Comparison of ENCODE assay signal across 8 mouse cellular contexts in the genomic region with DNA sequence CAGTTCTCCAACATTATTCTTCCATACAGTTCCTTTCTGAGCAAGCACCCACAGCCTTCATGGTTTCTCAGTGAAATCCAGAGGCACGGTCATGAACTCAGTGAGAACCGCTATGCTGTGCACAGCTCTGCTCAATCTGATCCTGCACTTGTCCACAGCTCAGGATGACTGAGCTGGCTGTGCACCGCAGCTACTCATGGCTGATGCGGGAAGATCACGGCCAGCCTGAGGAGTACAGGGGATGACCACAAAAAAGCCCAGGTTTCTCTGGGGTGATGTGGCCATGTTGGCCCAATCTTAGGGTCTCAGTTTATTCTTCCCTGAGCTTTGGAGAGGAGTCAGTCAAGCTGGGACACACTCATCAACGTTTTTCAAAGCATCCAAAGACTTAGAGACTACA.
DNase-seq lines count a peak whose midpoint lies in the region; ATAC-seq and TF ChIP-seq lines count a peak whose summit lies in the region.

No protein-coding gene starts in this region.

- no peaks in the 10 kb centered on the region for H3K4me1 ChIP-seq in neural tube, embryonic 11.5 days (ENCODE audit: control insufficient read depth, insufficient read depth, low read length)
- peaks cover 8% of the 10 kb centered on the region for H3K4me1 ChIP-seq in limb, embryonic 14.5 days (ENCODE audit: control insufficient read depth, insufficient read depth, low read length)
- H3K4me1 ChIP-seq in stomach, embryonic 14.5 days (ENCODE audit: control insufficient read depth, insufficient read depth, low read length): no peaks in the 10 kb centered on the region

- no peak for ATAC-seq in neural tube, embryonic 11.5 days (ENCODE audit: insufficient read depth, low FRiP score, low TSS enrichment)
- ATAC-seq in limb, embryonic 14.5 days (ENCODE audit: low FRiP score, low read depth): no peak
- no peak for ATAC-seq in stomach, embryonic 14.5 days (ENCODE audit: insufficient number of reproducible peaks, insufficient read depth, low FRiP score, low read depth)
- ATAC-seq in inflammation-experienced regulatory T-cells, adult 6 months: no peak

- 75% methylated on average over 6 of the region's 6 CpGs for WGBS in neural tube, embryonic 11.5 days
- 72% methylated on average over 6 of the region's 6 CpGs for WGBS in limb, embryonic 14.5 days
- WGBS in stomach, embryonic 14.5 days: 70% methylated on average over 6 of the region's 6 CpGs

- H3K4me2 ChIP-seq in neural tube, embryonic 11.5 days (ENCODE audit: low read depth): peak overlapping the region; percentile 59
- peak overlapping the region; percentile 66 for H3K4me2 ChIP-seq in limb, embryonic 14.5 days (replicated peaks; ENCODE audit: low read depth, low read length, severe bottlenecking)
- H3K4me2 ChIP-seq in stomach, embryonic 14.5 days (replicated peaks; ENCODE audit: low read depth, low read length): peak overlapping the region; percentile 66

- H3K27me3 ChIP-seq in neural tube, embryonic 11.5 days (ENCODE audit: control insufficient read depth, insufficient read depth, low read length): no peaks in the 10 kb centered on the region
- no peaks in the 10 kb centered on the region for H3K27me3 ChIP-seq in limb, embryonic 14.5 days (ENCODE audit: control insufficient read depth, insufficient read depth, low read length)
- H3K27me3 ChIP-seq in stomach, embryonic 14.5 days (ENCODE audit: control insufficient read depth, insufficient read depth, low read length): no peaks in the 10 kb centered on the region

- no peaks in the 10 kb centered on the region for H3K36me3 ChIP-seq in neural tube, embryonic 11.5 days (ENCODE audit: control insufficient read depth, insufficient read depth, low read length)
- H3K36me3 ChIP-seq in limb, embryonic 14.5 days (ENCODE audit: control insufficient read depth, insufficient read depth, low read length): no peaks in the 10 kb centered on the region
- H3K36me3 ChIP-seq in stomach, embryonic 14.5 days (ENCODE audit: control insufficient read depth, insufficient read depth, low read length): no peaks in the 10 kb centered on the region

- DNase-seq in cerebellum, adult 9-11 months: peak; percentile 12
- no peak for DNase-seq in cerebellum, adult 11-12 months
- DNase-seq in neural tube, embryonic 11.5 days (ENCODE audit: low spot score): no peak
- no peak for DNase-seq in neural tube, embryonic 10.5 days (ENCODE audit: extremely low spot score, low spot score)
- DNase-seq in limb, embryonic 14.5 days (ENCODE audit: low spot score): no peak
- no peak for DNase-seq in B cell, adult 2 months

- H3K27ac ChIP-seq in neural tube, embryonic 11.5 days (ENCODE audit: low read depth, low read length): no peak overlapping the region
- H3K27ac ChIP-seq in limb, embryonic 14.5 days (replicated peaks; ENCODE audit: low read depth, low read length): no peak overlapping the region
- H3K27ac ChIP-seq in stomach, embryonic 14.5 days (ENCODE audit: low read length): no peak overlapping the region

- H3K9ac ChIP-seq in neural tube, embryonic 11.5 days (ENCODE audit: low read length): no peak overlapping the region
- no peak overlapping the region; the same call in 1 of the 2 replicates for H3K9ac ChIP-seq in limb, embryonic 14.5 days (ENCODE audit: low read depth, low read length, severe bottlenecking)
- no peak overlapping the region for H3K9ac ChIP-seq in stomach, embryonic 14.5 days (replicated peaks; ENCODE audit: low read depth, low read length)

- no peak for TF ChIP-seq POLR2A in limb, embryonic 14.5 days (IDR thresholded peaks at IDR 0.05; ENCODE audit: borderline replicate concordance, extremely low read depth, insufficient read depth, insufficient read length)

- H3K4me3 ChIP-seq in neural tube, embryonic 11.5 days (ENCODE audit: low read depth, low read length): peak overlapping the region; percentile 49; the same call in 1 of the 2 replicates
- H3K4me3 ChIP-seq in limb, embryonic 14.5 days (replicated peaks; ENCODE audit: low read length): peak overlapping the region; percentile 51
- H3K4me3 ChIP-seq in stomach, embryonic 14.5 days (ENCODE audit: low read depth, low read length): peak overlapping the region; percentile 45

- H3K9me3 ChIP-seq in neural tube, embryonic 11.5 days (ENCODE audit: control insufficient read depth, low read length): no peaks in the 10 kb centered on the region
- no peaks in the 10 kb centered on the region for H3K9me3 ChIP-seq in limb, embryonic 14.5 days (ENCODE audit: control insufficient read depth, low read length)
- no peaks in the 10 kb centered on the region for H3K9me3 ChIP-seq in stomach, embryonic 14.5 days (ENCODE audit: control insufficient read depth, low read depth, low read length)
